Mouse (Mus musculus): ENCODE measurements around the gene Vps26c.

The Vps26c gene

GRCm38 (mm10) chr16:94544540-94545105 lies 18.0 kb upstream of the Vps26c start:
- 64% methylated on average over 11 of the region's 11 CpGs for WGBS

DNA sequence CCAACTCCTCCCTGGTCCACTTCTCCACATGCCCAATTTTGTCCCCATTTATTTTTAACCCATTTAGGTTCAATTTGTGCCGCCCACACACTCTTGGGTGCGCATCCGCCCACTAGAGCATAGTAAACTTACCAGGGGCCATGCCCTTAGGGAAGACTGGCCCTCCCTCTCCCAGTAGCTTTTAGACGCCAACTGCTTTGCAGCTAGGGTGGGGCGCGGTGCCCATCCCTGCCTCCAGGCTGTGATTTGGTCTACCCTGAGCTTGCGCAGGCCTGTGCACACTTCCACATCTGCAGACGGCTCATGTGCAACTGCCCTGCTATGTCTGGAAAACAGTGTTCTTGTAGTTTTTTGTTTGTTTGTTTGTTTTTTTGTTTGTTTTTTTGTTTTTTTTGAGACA lies 16.3 kb upstream of the Vps26c start:
- 88% methylated on average over 8 of the region's 8 CpGs for WGBS

- 73% methylated on average over 9 of the region's 9 CpGs for WGBS
Observed at GRCm38 (mm10) chr16:94540140-94540539, 13.5 kb upstream of the Vps26c start.

- WGBS = 53% methylated on average over 9 of the region's 9 CpGs
Observed at GRCm38 (mm10) chr16:94537159-94537527, 10.5 kb upstream of the Vps26c start.

DNA sequence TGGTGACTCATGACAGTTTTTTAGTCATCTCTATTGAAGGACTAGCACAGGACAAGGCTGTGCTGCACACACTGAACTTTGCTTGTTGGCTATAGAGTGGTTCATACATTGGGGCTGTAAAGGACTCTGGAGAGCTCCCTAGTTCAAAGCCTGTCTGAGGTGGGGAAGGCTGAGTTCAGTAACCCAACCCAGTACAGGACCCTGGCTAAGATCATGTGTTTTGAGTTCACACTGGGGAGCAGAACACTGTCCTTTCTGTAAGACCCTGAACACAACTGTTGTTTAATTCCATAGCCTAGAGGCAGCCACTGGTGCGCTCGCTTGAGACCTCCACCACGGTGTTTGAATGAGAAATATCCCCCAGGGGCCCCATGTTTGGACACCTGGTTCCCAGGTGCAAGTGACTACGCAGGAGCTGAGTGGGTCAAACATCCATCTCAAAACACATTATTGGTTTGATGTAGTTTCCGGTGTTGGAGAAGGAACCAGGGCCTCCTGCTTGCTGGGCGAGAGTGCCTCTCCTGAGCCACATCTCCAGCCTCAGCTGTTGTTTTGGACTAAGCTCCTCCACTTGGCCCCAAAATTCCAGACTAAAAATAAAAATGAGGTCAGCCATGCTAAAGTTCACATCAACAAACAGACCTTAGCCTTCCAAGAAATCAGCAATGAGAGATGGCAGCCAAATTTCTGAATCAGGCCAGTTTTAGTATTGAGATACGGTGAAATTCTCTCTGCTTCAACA lies 10.0 kb upstream of the Vps26c start:
- 74% methylated on average over 7 of the region's 7 CpGs for WGBS

DNA sequence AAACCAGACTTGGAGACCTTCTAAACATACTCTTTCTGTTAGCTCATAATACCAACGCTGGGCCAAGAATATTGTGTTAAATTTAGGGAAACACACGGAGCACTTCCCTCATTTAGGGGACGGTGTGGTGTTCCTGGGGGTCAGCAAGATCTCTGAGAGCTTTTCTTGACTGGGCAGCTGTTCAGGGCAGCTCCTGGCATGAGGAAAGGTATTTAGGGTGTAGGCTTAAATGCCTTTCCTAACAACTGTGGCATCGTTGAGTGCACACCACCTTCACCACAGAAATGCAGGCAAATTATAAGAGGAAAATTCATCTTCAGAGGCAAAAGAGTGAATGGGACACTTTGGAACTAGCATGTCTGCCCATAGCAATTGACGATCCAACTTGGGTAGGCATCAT lies 9.1 kb upstream of the Vps26c start:
- whole genome bisulfite sequencing = 85% methylated on average over 5 of the region's 5 CpGs

DNA sequence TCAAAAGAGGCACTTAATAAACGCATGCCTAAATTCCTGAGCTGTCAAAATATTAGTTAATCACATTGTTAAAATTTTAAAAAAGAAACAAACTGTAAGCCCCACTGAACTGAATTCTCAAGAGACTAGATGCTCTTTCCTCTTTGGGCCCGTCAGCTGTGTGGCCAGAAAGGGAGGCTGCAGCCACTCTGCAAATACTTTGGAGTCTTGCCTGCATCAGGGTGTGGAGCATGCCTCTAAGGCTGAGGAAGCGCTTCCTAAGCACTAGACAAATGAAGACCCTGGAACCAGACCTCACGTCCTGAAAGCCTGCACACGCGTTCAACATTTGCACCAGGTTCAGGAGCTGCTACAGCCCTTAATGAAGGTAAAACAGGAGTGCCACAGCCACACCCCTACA lies 7.0 kb upstream of the Vps26c start:
- 80% methylated on average over 6 of the region's 6 CpGs for whole genome bisulfite sequencing

GRCm38 (mm10) chr16:94531268-94531667 lies 4.6 kb upstream of the Vps26c start:
- 87% methylated on average over 4 of the region's 4 CpGs for WGBS

DNA sequence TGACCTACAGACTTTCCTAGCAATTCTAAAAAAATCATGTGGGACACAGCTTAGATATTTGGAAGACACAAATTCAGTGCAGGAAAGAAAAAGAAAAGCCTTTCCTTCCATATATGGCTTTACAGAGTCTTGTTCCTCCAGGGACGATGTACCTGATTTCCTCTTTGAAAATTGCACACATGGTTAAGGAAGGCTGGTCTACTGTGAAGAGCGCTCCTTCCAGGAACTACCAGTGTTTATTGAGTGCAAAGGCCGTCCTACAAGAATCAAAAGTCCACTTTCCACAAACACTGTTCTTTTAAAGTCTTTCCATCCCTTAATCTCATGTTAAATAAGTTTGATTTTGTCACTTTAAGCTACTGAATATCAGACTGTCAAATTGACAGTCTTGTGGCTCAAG lies 916 bp upstream of the Vps26c start:
- 44% methylated on average over 3 of the region's 3 CpGs for WGBS

- 2% methylated on average over 13 of the region's 13 CpGs for WGBS
Observed at GRCm38 (mm10) chr16:94527152-94527534, 513 bp upstream of the Vps26c start.

DNA sequence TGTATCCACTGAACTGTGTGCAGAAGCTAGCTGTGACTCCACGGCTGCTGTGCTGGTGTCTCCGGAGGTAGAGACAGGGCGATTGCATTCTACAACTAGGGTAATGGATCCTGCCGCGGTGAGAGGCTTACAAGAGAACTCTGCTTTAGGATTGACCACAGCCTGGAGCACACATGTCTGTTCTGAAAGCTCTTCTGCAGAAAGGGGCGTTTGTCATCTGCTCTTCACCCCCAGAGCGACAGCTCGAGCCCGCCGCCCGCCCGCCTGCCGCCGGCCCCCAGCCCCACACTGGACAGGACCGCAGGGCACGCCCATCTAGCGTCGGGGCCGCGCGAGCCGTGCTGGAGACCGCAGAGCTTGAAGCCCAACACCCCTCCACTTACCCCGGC lies 681 bp downstream of the Vps26c start:
- 0% methylated on average over 24 of the region's 24 CpGs for WGBS

DNA sequence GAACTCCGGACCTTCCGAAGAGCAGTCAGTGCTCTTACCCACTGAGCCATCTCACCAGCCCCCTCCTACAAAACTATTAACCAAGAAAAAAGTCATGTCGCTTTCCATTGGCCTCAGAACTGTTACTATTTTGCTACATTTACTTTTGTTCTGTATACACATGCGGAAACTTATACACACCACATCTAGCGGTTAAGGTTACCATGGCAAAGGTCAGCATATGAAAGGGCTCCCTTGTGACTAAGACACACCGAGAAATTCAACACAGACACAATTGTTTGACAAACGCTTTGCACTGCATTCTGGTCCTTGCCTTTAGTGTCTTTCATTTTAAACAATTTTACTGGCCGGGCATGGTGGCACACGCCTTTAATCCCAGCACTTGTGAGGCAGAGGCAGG lies 1.9 kb downstream of the Vps26c start:
- WGBS = 84% methylated on average over 9 of the region's 9 CpGs

DNA sequence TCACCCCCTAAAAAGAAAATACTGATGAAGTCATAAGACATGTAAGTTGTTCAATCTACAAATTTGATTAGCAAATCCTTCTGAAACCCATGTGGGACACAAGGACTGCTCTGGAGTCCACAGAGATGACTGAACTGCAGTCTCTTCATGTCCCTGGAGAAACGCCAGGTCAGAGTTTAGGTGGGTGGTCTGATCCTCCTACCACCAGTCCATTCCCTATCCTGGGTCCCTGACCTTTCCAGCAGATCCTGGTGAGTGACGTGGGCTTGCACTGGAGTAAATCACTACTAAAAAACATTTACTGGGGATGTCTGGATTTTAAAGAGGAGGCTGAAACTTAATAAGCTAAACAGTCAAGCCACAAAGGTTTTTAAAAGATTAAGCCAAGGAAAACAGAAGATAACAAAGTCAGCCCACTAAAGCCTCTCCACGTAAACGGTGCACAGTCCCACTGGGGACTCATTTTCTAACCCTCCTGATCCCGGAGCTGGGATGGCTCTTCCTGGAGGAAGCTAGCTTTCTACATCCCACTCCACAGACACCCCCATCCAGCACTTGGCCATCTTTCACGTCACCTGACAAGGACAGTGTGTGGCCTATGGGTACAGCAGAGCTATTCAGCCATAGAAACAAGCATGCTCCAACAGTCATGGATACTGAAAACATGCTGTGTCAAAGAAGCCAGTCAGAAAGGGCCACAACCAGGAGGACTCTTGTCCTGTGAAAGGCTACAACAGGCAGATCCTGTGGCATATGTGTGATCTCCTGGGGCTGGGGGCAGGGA lies 2.8 kb downstream of the Vps26c start:
- WGBS = 62% methylated on average over 6 of the region's 6 CpGs

- 41% methylated on average over 6 of the region's 6 CpGs for WGBS
Observed at GRCm38 (mm10) chr16:94519028-94519427, 7.6 kb downstream of the Vps26c start.

- WGBS = 98% methylated on average over 2 of the region's 2 CpGs
Observed at GRCm38 (mm10) chr16:94517606-94518005, 9.0 kb downstream of the Vps26c start.

- 69% methylated on average over 2 of the region's 2 CpGs for WGBS
Observed at GRCm38 (mm10) chr16:94509983-94510382, 16.6 kb downstream of the Vps26c start.

- WGBS = 97% methylated on average over 8 of the region's 8 CpGs
Observed at GRCm38 (mm10) chr16:94508769-94509168, 17.9 kb downstream of the Vps26c start.

DNA sequence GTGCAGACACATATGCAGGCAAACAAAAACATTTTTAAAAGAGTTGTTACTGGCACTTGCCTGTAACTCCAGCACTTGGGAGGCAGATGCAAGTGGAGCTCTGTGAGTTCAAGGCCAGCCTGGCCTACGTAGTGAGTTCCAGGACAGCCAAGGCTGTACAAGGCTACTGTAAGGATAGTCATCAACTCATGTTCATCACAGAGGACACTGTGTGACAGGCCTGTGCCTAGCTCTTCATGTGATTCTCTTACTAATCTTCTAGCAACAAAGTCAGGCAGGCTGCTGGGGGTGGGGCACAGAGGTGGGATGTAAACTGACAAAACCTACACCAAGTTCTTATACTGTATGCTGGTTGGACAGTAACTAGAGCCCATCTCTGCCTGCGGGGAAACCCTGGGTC lies 19.6 kb downstream of the Vps26c start:
- 100% methylated on average over 2 of the region's 2 CpGs for WGBS

GRCm38 (mm10) chr16:94504192-94504591 lies 22.4 kb downstream of the Vps26c start:
- WGBS = 92% methylated on average over 5 of the region's 5 CpGs

DNA sequence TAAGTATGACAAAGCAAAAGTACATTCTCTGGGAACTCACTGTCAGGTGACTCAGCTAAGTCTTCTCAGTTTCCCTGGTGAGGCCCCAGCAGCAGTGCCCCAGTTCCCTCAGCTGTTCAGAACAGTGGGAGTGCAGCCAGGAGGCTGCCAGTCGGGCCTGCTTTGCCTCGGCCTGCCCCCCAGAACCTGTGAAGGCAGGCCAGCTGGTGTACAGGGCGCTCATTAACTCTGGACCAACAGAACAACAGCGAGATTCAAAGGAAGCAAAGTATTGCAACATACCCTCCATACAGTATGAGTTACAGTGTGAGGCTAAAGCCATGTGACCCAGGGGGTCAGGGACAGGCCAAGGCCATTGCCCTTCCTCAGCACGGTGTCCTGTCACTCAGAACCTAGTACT lies 28.7 kb downstream of the Vps26c start:
- WGBS = 41% methylated on average over 5 of the region's 5 CpGs

GRCm38 (mm10) chr16:94497176-94497575 lies 29.5 kb downstream of the Vps26c start:
- WGBS = 91% methylated on average over 7 of the region's 7 CpGs

- WGBS = 52% methylated on average over 5 of the region's 5 CpGs
Observed at GRCm38 (mm10) chr16:94489326-94489725, 37.3 kb downstream of the Vps26c start.

DNA sequence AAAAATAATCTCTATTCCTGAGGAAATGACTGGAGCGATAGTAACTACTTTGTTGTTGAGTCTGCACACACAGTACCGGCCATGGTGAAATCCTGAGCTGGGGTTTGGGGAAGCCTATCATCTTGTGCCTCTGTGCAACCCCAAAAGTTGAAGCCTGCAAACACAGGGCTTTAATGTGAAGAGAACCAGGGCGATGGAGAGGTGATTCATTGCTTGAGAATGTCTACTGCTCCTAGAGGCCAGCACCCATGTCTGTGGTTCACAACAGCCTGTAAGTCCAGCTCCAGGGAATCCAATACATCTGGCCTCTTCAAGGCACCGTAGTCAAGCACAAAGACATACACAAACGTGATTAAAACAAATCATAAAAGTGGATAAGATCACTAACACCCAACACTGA lies 39.3 kb downstream of the Vps26c start:
- 81% methylated on average over 5 of the region's 5 CpGs for WGBS

All from cerebral cortex, adult 2 months (tissue).